Mouse (Mus musculus) heart, embryonic 16.5 days (tissue): ENCODE measurements around the gene Cela3b. TPM values are rescaled to one million over a fixed set of nuclear protein-coding genes. Genes with fewer than 3 reads are reported as not detected.

Experiments
- ATAC-seq: fragments of 200-750 bp; cut with Nextera tagmentation; replicated peaks from 2 replicates; pipeline ENCODE4 v1.8.0; 2017; ENCODE audit warnings: moderate number of reproducible peaks; ENCODE audit not compliant: insufficient read depth, low FRiP score; ENCODE audit errors: extremely low read depth
- H3K27ac ChIP-seq: fragments of 300-500 bp; sonication (generic); 2 replicates; pipeline ENCODE4 v1.5.1; 2014; ENCODE audit warnings: mild to moderate bottlenecking, low read length, control low read depth, moderate library complexity
- H3K27me3 ChIP-seq: fragments of 300-500 bp; sonication (generic); 2 replicates; pipeline ENCODE4 v1.6.1; 2014; ENCODE audit warnings: low read length, mixed read lengths; ENCODE audit not compliant: control insufficient read depth, insufficient read depth
- H3K36me3 ChIP-seq: fragments of 300-500 bp; sonication (generic); 2 replicates; pipeline ENCODE4 v1.6.1; 2014; ENCODE audit not compliant: control insufficient read depth, insufficient read depth
- H3K4me1 ChIP-seq: fragments of 300-500 bp; sonication (generic); 2 replicates; pipeline ENCODE4 v1.6.1; 2014; ENCODE audit warnings: low read length, mixed read lengths; ENCODE audit not compliant: control insufficient read depth, insufficient read depth
- H3K4me2 ChIP-seq: fragments of 300-500 bp; sonication (generic); 2 replicates; pipeline ENCODE4 v1.6.1; 2014; ENCODE audit warnings: low read depth, mild to moderate bottlenecking, control low read depth, low read length
- H3K4me3 ChIP-seq: fragments of 300-500 bp; sonication (generic); 2 replicates; pipeline ENCODE4 v1.5.1; 2014; ENCODE audit warnings: mild to moderate bottlenecking, control low read depth, low read length
- H3K9ac ChIP-seq: fragments of 300-500 bp; sonication (generic); 2 replicates; pipeline ENCODE4 v1.6.1; 2014; ENCODE audit warnings: low read length, control low read depth
- H3K9me3 ChIP-seq: fragments of 300-500 bp; sonication (generic); replicated peaks from 2 replicates; pipeline ENCODE4 v1.6.1; 2016; ENCODE audit warnings: low read length; ENCODE audit not compliant: control insufficient read depth
- WGBS: fragments of 180-500 bp; shearing (Covaris S2); extraction: QIAGEN DNeasy Blood & Tissue Kit; methylation state at CpG from one replicate; pipeline ENCODE4 v1.1.7; 2014; 5-methylcytosine and 5-hydroxymethylcytosine counted together
- polyA plus RNA-seq: library from polyadenylated mRNA; unstranded; fragments of >200 nt; fragmentation: Nextera tagmentation; extraction: Ambion mirVana; gene quantifications from 2 replicates; pipeline ENCODE4 v1.2.1, GENCODE M21; 2015

Gene Cela3b
- polyA plus RNA-seq, 1 experiment from 2014 or later: 0.35 TPM

DNA sequence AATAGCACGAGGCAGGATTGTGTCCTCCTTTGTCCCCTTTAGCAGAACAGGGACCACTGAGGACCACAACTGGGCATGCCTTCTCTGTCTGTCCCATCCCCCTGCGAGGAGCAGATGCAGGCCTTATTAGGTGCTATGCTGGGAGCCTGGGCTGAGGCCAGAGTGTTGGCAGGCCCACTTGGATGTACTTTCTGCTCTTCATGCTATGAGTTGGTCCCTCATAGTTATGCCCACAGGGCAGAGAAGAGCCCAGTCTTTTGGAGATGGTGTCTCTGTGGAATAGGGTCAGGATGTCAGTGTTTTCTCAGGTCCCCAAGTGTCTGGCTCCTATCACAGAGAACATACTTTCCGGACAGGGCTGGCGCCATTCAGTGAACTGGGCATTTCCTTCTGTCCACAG, 36.7 kb upstream of the Cela3b start:
- H3K27me3 ChIP-seq: no peaks in the 10 kb centered on the region
- no peak overlapping the region for H3K4me3 ChIP-seq
- H3K4me2 ChIP-seq: no peak overlapping the region
- WGBS: 57% methylated on average over 4 of the region's 4 CpGs
- no peak for ATAC-seq
- peaks cover 45% of the 10 kb centered on the region for H3K4me1 ChIP-seq
- H3K27ac ChIP-seq: peak overlapping the region; percentile 78
- no peaks in the 10 kb centered on the region for H3K36me3 ChIP-seq
- H3K9ac ChIP-seq: 0 out of 2 replicates have a peak overlapping the region, but pooled peaks have one; percentile 4
- no peaks in the 10 kb centered on the region for H3K9me3 ChIP-seq

DNA sequence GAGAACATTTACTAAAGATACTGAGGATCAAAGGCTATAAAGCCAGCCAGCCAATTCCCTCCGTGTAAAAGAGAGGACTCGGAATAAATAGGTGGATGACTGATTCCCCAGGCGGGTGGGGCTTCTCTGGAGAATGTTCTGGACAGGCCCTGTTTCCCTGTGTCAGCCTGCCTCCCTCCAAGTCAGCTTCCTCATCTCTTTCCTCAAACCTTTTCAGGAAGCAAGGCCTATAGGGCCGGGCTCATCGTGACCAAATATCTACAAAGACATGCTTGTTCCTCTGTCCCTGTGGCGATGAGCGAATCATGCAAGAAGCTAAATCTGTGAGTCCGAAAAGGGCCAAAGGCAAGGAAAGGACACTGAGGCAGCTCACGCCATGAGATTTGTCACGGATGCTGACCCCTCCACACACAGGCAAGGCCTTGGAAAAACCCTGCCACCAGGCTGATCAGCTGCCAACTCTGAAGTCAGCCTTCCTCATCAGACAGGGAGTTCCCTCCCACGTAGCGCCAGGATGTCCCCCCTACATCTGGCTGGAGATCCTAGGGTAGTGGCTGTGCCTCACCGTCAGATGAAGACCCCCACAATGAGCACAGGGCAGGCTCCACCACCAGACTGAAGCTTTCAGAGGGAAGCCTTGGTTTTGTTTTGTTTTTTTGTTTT, 34.9 kb upstream of the Cela3b start:
- no peak overlapping the region for H3K4me3 ChIP-seq
- H3K4me1 ChIP-seq: peaks cover 33% of the 10 kb centered on the region
- H3K27ac ChIP-seq: peak overlapping the region; percentile 84
- 0 out of 2 replicates have a peak overlapping the region, but pooled peaks have one; percentile 12 for H3K9ac ChIP-seq
- H3K27me3 ChIP-seq: no peaks in the 10 kb centered on the region
- no peaks in the 10 kb centered on the region for H3K36me3 ChIP-seq
- no peaks in the 10 kb centered on the region for H3K9me3 ChIP-seq
- ATAC-seq: no peak
- WGBS: 56% methylated on average over 13 of the region's 13 CpGs
- no peak overlapping the region for H3K4me2 ChIP-seq

DNA sequence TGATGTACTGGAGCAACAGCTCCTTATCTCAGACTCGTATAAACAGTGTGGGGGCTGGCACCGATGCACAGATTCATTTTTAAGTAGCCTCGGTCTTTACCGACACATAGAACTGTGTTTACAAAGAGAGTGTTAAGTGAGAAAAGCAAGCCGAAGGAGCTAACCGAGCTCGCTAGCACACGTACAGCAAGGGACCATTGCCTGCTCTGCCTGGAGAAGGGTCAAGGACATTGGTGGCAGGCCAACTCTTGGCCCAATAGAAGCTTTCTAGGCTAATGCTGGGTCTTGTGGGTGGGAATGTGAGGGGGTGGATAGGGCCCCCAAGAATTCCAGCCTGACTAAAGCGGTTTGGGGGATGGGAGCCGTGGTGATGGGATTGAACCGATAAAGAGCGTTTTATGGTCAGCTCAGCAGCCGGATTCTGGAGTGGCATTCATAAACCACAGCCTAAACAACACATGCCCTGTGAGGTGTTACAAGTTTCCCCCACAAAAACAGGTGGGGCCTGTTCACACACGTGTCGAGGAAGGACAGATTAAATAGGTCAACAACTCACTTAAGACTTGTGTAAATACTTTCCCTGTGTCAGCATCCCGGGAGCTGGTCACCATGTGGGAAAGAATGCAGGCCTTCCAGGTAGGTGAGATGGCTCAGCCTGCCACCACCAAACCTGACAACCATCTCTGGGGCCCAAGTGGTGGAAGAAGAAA, 31.8 kb upstream of the Cela3b start:
- Histone ChIP-seq H3K4me3 (no peak overlapping the region), H3K27me3 (no peaks in the 10 kb centered on the region), H3K9ac (no peak overlapping the region), H3K4me1 (peaks cover 21% of the 10 kb centered on the region), H3K9me3 (no peaks in the 10 kb centered on the region), H3K4me2 (no peak overlapping the region), H3K36me3 (no peaks in the 10 kb centered on the region), H3K27ac (no peak overlapping the region; the same call in 1 of the 2 replicates)
- no peak for ATAC-seq
- WGBS: 53% methylated on average over 16 of the region's 16 CpGs

DNA sequence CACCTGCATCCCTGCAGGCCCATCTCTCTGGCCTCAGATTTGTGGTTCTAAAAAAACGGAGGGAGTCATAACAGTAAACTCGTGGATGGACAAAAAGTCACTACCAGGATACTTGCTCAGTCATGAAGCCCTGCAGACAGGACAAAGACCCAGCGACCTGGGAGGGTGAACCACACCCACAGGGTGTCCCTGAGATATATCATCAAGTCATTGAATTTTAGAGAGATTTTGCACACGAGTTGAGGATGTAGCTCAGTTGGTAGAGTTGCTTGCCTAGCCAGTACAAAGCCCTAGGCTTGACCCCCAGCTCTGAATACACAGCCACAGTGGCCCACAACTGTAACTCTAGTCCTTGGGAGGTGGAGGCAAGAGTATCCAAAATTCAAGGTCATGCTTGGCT, 30.9 kb upstream of the Cela3b start:
- no peaks in the 10 kb centered on the region for H3K36me3 ChIP-seq
- no peak overlapping the region for H3K4me2 ChIP-seq
- no peak overlapping the region for H3K9ac ChIP-seq
- H3K4me3 ChIP-seq: no peak overlapping the region
- H3K9me3 ChIP-seq: no peaks in the 10 kb centered on the region
- 68% methylated on average over 4 of the region's 4 CpGs for WGBS
- H3K27me3 ChIP-seq: no peaks in the 10 kb centered on the region
- no peak for ATAC-seq
- H3K4me1 ChIP-seq: peaks cover 17% of the 10 kb centered on the region
- peak overlapping the region; percentile 66; the same call in 1 of the 2 replicates for H3K27ac ChIP-seq

DNA sequence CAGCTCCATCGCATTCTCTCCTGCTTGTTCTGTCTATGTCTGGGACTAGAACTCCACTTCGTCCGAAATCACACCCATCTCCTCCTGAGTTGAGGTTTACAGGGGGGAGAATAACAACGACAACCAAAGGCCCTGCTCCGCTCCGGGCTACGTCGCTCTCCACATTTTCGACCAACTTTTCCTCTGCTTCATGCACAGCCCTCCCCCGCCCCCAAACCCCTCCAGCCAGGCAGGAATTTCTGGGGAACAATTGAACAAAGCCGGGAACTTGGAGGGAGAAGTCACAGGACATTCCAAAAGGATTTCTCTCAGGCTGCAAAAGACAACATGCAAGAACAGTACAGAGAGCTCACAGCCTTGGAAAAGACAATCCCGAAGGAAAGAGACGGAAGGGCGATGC, 30.3 kb upstream of the Cela3b start:
- WGBS: 73% methylated on average over 14 of the region's 14 CpGs
- peaks cover 17% of the 10 kb centered on the region for H3K4me1 ChIP-seq

DNA sequence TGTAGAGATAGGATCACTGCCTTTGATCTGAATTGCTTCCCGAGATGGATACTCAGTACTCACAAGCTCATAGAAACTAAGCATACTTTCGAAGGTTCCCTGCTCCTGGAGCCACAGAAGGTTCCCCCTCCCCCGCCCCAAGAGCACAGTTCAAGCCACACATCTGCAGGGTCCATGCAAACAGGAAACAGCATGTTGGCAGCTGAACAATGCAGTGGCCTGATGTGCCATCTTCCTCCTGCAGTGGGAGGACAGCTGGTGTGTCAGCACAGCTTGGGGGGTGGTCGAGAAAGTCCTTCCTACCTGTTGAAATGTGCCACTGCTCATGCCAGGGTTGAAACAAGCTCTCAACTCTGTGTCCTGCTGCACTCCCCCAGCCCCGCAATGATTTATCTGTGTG, 28.5 kb upstream of the Cela3b start:
- Histone ChIP-seq H3K27ac (no peak overlapping the region), H3K4me2 (no peak overlapping the region), H3K27me3 (no peaks in the 10 kb centered on the region), H3K9ac (no peak overlapping the region), H3K4me1 (peaks cover 8% of the 10 kb centered on the region; the same call in 1 of the 2 replicates), H3K9me3 (no peaks in the 10 kb centered on the region), H3K4me3 (no peak overlapping the region), H3K36me3 (no peaks in the 10 kb centered on the region)
- ATAC-seq: no peak
- WGBS: 57% methylated on average over 5 of the region's 5 CpGs

More for the DNA sequence above, 30.3 kb upstream of the Cela3b start:
- Histone ChIP-seq H3K4me2 (no peak overlapping the region), H3K9ac (no peak overlapping the region), H3K9me3 (no peaks in the 10 kb centered on the region), H3K27me3 (no peaks in the 10 kb centered on the region), H3K36me3 (no peaks in the 10 kb centered on the region), H3K27ac (peak overlapping the region; percentile 66), H3K4me3 (no peak overlapping the region)
- ATAC-seq: no peak

DNA sequence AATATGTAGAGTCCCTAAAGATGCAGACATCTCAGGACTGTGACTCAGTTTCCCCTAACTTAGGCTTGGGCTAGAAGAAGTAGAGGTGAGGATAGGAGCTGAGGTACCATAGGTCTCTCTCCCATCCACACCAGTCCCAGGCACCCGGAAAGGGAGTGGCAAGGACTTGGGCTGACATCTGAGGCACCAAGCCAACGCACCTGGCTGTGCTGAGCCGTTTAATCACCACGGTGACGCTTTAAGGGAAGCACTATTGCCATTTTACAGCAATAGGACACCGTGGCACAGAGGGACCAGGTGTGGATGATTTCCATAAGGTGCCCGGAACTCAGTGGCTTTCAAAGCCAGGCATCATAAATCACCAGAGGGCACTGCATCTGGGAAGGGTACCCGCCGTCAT, 28.0 kb upstream of the Cela3b start:
- WGBS: 77% methylated on average over 9 of the region's 9 CpGs

DNA sequence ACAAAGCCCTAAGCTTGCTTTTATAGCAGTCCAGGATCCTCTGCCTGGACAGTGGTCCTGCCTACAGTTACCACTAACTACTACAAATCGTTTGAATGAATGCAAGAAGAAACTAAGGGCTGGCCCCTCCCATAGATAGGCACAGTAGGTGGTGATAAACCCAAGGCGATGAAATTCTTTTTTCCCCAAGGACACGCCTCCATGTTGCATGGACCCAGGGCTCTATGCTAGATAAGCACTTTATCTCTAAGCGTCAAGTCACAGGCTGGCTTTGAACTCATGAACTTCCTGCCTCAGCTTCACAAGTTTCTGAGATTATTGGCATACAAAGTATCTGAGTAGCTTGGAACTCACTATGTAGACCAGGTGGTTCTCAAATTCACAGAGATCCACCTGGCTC, 27.0 kb upstream of the Cela3b start:
- no peaks in the 10 kb centered on the region for H3K36me3 ChIP-seq
- no peak overlapping the region for H3K9ac ChIP-seq
- H3K9me3 ChIP-seq: no peaks in the 10 kb centered on the region
- no peak for ATAC-seq
- H3K4me3 ChIP-seq: no peak overlapping the region
- no peaks in the 10 kb centered on the region for H3K27me3 ChIP-seq
- H3K27ac ChIP-seq: no peak overlapping the region
- 27% methylated on average over 4 of the region's 4 CpGs for WGBS
- peaks cover 10% of the 10 kb centered on the region; the same call in 1 of the 2 replicates for H3K4me1 ChIP-seq
- no peak overlapping the region for H3K4me2 ChIP-seq

More for the DNA sequence above, 28.0 kb upstream of the Cela3b start:
- H3K4me3 ChIP-seq: no peak overlapping the region
- no peaks in the 10 kb centered on the region for H3K9me3 ChIP-seq
- H3K36me3 ChIP-seq: no peaks in the 10 kb centered on the region
- no peak for ATAC-seq
- H3K4me1 ChIP-seq: peaks cover 10% of the 10 kb centered on the region; the same call in 1 of the 2 replicates
- H3K9ac ChIP-seq: no peak overlapping the region
- H3K27ac ChIP-seq: no peak overlapping the region
- H3K4me2 ChIP-seq: no peak overlapping the region
- no peaks in the 10 kb centered on the region for H3K27me3 ChIP-seq

DNA sequence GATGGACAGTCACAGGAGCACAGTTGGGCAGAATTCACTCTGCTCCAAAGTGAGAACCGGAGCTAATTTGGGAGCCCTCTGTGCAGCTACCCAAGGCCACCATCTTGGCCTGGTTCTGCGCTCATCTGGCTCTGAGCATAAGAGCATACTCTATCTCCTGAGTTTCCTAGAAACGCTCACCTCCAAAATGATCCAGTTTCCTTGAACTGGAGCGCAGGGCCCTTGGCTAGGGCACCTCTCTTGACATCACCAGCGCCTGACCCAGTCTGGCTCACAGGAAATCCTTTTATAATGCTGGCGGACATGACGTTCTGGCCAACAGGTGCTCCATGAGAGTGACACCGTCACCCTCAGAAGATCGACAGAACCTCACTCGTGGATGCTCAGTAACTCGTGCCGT, 26.2 kb upstream of the Cela3b start:
- WGBS: 81% methylated on average over 12 of the region's 12 CpGs
- H3K4me2 ChIP-seq: no peak overlapping the region
- H3K27me3 ChIP-seq: no peaks in the 10 kb centered on the region
- peaks cover 7% of the 10 kb centered on the region; the same call in 1 of the 2 replicates for H3K4me1 ChIP-seq
- no peak overlapping the region for H3K4me3 ChIP-seq
- no peak overlapping the region for H3K9ac ChIP-seq
- H3K27ac ChIP-seq: no peak overlapping the region
- no peak for ATAC-seq
- no peaks in the 10 kb centered on the region for H3K9me3 ChIP-seq
- H3K36me3 ChIP-seq: no peaks in the 10 kb centered on the region
